Comparison of ENCODE assay signal across 16 mouse cellular contexts in the genomic region with DNA sequence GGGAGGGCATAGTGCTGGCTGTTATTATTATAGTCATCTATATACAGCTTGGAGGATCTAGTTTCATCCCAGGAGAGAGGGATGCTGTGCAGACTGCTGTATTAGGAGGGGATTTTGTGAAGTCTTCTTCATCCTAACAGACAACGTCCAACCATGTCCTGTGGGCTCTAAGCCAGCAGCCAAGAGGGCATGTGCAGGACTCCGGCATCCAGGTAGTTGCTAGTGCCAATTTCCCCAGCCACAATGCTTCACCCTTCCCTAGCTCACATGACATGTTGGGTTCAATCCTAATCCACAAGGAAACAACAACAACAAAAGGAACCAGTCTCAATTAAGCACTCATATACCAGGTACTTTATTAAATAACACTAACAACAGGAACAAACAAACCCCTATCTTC. TPM values are rescaled to one million over a fixed set of nuclear protein-coding genes. Genes with fewer than 3 reads are reported as not detected.
DNase-seq lines count a peak whose midpoint lies in the region; ATAC-seq and TF ChIP-seq lines count a peak whose summit lies in the region.
"Had no signal": no experiment of that assay in that cellular context is flagged by ENCODE, and none has a peak within 500 bp of the region (broad histone marks: within the 10 kb centered on the region; RNA-seq: fewer than 3 reads in every experiment).

No protein-coding gene starts in this region.

- H3K9me3 ChIP-seq in kidney, embryonic 16.5 days (ENCODE audit: low read length) = peaks cover 3% of the 10 kb centered on the region; the same call in 1 of the 2 replicates
- no peaks in the 10 kb centered on the region for H3K9me3 ChIP-seq in kidney, embryonic 15.5 days (replicated peaks)
- H3K9me3 ChIP-seq: forebrain, embryonic 12.5 days; intestine, embryonic 15.5 days had no signal

- TF ChIP-seq CTCF in kidney, adult 2 months (conservative IDR thresholded peaks at IDR 0.05; ENCODE audit: insufficient read depth, insufficient read length, low read depth, low read length) = no peak

- no peaks in the 10 kb centered on the region for H3K27me3 ChIP-seq in kidney, adult 2 months (replicated peaks; ENCODE audit: control insufficient read depth, insufficient read depth, low read length)
- no peaks in the 10 kb centered on the region for H3K27me3 ChIP-seq in kidney, embryonic 16.5 days (ENCODE audit: insufficient read depth, low read length)
- H3K27me3 ChIP-seq in kidney, embryonic 15.5 days = no peaks in the 10 kb centered on the region
- H3K27me3 ChIP-seq: embryonic facial prominence, embryonic 13.5 days; forebrain, embryonic 12.5 days; intestine, embryonic 15.5 days had no signal

- WGBS in kidney, adult 2 months = 17% methylated on average over 2 of the region's 2 CpGs
- WGBS in kidney, embryonic 16.5 days = 86% methylated on average over 2 of the region's 2 CpGs
- 90% methylated on average over 2 of the region's 2 CpGs for WGBS in kidney, embryonic 15.5 days

- peak; percentile 28 to 36 for DNase-seq in cerebellum, postnatal 36 days
- no peak for DNase-seq in cerebellum, adult 9-10 months
- DNase-seq in kidney, adult 2 months = peak; percentile 63
- peak; percentile 41 to 63 for DNase-seq in kidney, postnatal 25 days
- DNase-seq: adrenal gland, adult 2 months; adrenal gland, postnatal 25 days; gastrocnemius, postnatal 25 days had no signal

- H3K4me3 ChIP-seq in kidney, adult 2 months (ENCODE audit: insufficient read depth, low read depth, low read length) = no peak overlapping the region
- H3K4me3 ChIP-seq in kidney, embryonic 16.5 days (ENCODE audit: low read length) = no peak overlapping the region
- H3K4me3 ChIP-seq in kidney, embryonic 15.5 days (replicated peaks) = no peak overlapping the region
- H3K4me3 ChIP-seq: embryonic facial prominence, embryonic 13.5 days; forebrain, embryonic 12.5 days; heart, embryonic 10.5 days; hindbrain, embryonic 10.5 days; intestine, embryonic 15.5 days had no signal

- H3K27ac ChIP-seq in kidney, adult 2 months (ENCODE audit: insufficient read depth, low read depth, low read length) = no peak overlapping the region
- no peak overlapping the region for H3K27ac ChIP-seq in kidney, embryonic 16.5 days (ENCODE audit: low read length)
- no peak overlapping the region for H3K27ac ChIP-seq in kidney, embryonic 15.5 days
- H3K27ac ChIP-seq: embryonic facial prominence, embryonic 13.5 days; forebrain, embryonic 12.5 days; heart, embryonic 10.5 days; hindbrain, embryonic 10.5 days; hindbrain, embryonic 14.5 days; intestine, embryonic 15.5 days had no signal

- H3K4me2 ChIP-seq in kidney, embryonic 16.5 days (replicated peaks; ENCODE audit: low read depth, low read length) = no peak overlapping the region
- no peak overlapping the region for H3K4me2 ChIP-seq in kidney, embryonic 15.5 days
- H3K4me2 ChIP-seq: embryonic facial prominence, embryonic 13.5 days; forebrain, embryonic 12.5 days; hindbrain, embryonic 14.5 days; intestine, embryonic 15.5 days had no signal

- H3K9ac ChIP-seq in kidney, embryonic 16.5 days (replicated peaks; ENCODE audit: low read length) = no peak overlapping the region
- H3K9ac ChIP-seq in kidney, embryonic 15.5 days = no peak overlapping the region
- H3K9ac ChIP-seq: embryonic facial prominence, embryonic 13.5 days; forebrain, embryonic 12.5 days; hindbrain, embryonic 14.5 days; intestine, embryonic 15.5 days had no signal

- H3K36me3 ChIP-seq in kidney, adult 2 months (ENCODE audit: control insufficient read depth, insufficient read depth, low read length) = no peaks in the 10 kb centered on the region; the same call in 1 of the 2 replicates
- H3K36me3 ChIP-seq in kidney, embryonic 16.5 days (ENCODE audit: insufficient read depth, low read length) = peaks cover 15% of the 10 kb centered on the region; the same call in 1 of the 2 replicates
- H3K36me3 ChIP-seq in kidney, embryonic 15.5 days = peaks cover 15% of the 10 kb centered on the region
- H3K36me3 ChIP-seq: intestine, embryonic 15.5 days had no signal

- peaks cover 25% of the 10 kb centered on the region for H3K4me1 ChIP-seq in kidney, adult 2 months (ENCODE audit: control insufficient read depth, insufficient read depth, low read length)
- 0 out of 2 replicates have a peak, but pooled peaks cover 6% of the 10 kb centered on the region for H3K4me1 ChIP-seq in kidney, embryonic 16.5 days (ENCODE audit: insufficient read depth, low read length)
- H3K4me1 ChIP-seq in kidney, embryonic 15.5 days = peaks cover 23% of the 10 kb centered on the region; the same call in 1 of the 2 replicates

- no peak for ATAC-seq in kidney, embryonic 16.5 days (ENCODE audit: low FRiP score, low TSS enrichment)
- no peak for ATAC-seq in kidney, embryonic 15.5 days (replicated peaks; ENCODE audit: low FRiP score)
- ATAC-seq: forebrain, embryonic 16.5 days; intestine, embryonic 15.5 days had no signal

- TF ChIP-seq POLR2A in kidney, adult 2 months (IDR thresholded peaks at IDR 0.05; ENCODE audit: low read depth, low read length) = no peak

RNA-seq across cellular contexts. Expression of gene Arhgap35, which starts 15.8 kb away (rescaled TPM):
- polyA plus RNA-seq in kidney, adult 2 months (2012; rRNA removed) = 25.7 and 28.6 TPM in 2 replicates
- 17.3 and 18.9 TPM in 2 replicates for polyA plus RNA-seq in kidney, embryonic 16.5 days (2015; fragmentation: Nextera tagmentation; extraction: Ambion mirVana)
- 16.8 and 18.2 TPM in 2 replicates for polyA plus RNA-seq in kidney, embryonic 15.5 days (2015; fragmentation: Nextera tagmentation; extraction: Ambion mirVana)
